Mouse (Mus musculus) limb, embryonic 15.5 days (tissue): ENCODE measurements around the gene Eif4a1. TPM values are rescaled to one million over a fixed set of nuclear protein-coding genes. Genes with fewer than 3 reads are reported as not detected.

Experiments
- ATAC-seq: fragments of 200-750 bp; cut with Nextera tagmentation; 2 replicates; pipeline ENCODE4 v1.8.0; 2017; ENCODE audit warnings: low read depth, moderate TSS enrichment; ENCODE audit not compliant: insufficient number of reproducible peaks, low FRiP score, low TSS enrichment
- H3K27ac ChIP-seq: fragments of 300-500 bp; sonication (generic); 2 replicates; pipeline ENCODE4 v1.5.1; 2015; ENCODE audit warnings: moderate library complexity, mild to moderate bottlenecking, inconsistent platforms
- H3K27me3 ChIP-seq: fragments of 300-500 bp; sonication (generic); 2 replicates; pipeline ENCODE4 v1.6.1; 2015; ENCODE audit warnings: inconsistent platforms
- H3K36me3 ChIP-seq: fragments of 300-500 bp; sonication (generic); 2 replicates; pipeline ENCODE4 v1.6.1; 2015; ENCODE audit warnings: inconsistent platforms
- H3K4me1 ChIP-seq: fragments of 300-500 bp; sonication (generic); 2 replicates; pipeline ENCODE4 v1.6.1; 2015; ENCODE audit warnings: inconsistent platforms
- H3K4me2 ChIP-seq: fragments of 300-500 bp; sonication (generic); 2 replicates; pipeline ENCODE4 v1.6.1; 2015; ENCODE audit warnings: mild to moderate bottlenecking, inconsistent platforms
- H3K4me3 ChIP-seq: fragments of 300-500 bp; sonication (generic); 2 replicates; pipeline ENCODE4 v1.5.1; 2015; ENCODE audit warnings: mild to moderate bottlenecking, inconsistent platforms
- H3K9ac ChIP-seq: fragments of 300-500 bp; sonication (generic); 2 replicates; pipeline ENCODE4 v1.6.1; 2015; ENCODE audit warnings: inconsistent platforms
- H3K9me3 ChIP-seq: fragments of 300-500 bp; sonication (generic); 2 replicates; pipeline ENCODE4 v1.6.1; 2016; ENCODE audit warnings: inconsistent platforms
- WGBS: fragments of 180-500 bp; shearing (Covaris S2); methylation state at CpG from one replicate; pipeline ENCODE4 v1.1.7; 2015; 5-methylcytosine and 5-hydroxymethylcytosine counted together
- polyA plus RNA-seq: library from polyadenylated mRNA; unstranded; fragments of >200 nt; fragmentation: Nextera tagmentation; extraction: Ambion mirVana; gene quantifications from 2 replicates; pipeline ENCODE4 v1.2.1, GENCODE M21; 2015

The Eif4a1 gene
- polyA plus RNA-seq: 443 and 469 TPM in 2 replicates

DNA sequence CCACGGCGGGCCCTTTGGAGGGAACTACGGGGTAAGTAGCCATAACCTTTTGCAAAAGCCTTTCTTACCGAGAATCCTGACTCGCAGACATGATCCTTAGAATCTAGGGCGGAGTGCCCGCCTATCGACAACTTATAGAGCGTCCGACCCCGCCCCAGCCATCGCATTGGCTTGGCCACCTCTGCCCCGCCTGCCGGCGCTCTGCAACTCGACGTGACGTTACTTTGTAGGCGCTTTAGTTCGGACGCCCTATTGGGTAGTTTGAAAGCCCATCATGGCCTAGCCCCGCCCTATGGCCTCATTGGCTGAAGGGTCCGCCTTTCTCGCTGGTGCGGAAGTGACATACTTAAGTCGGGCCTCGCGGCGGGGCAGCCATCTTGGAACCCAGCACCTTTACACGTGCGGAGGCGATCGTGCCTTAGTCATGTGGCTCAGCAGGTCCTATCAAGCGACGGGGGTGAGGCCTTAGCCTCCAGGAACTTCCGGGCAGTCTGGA is at the start of gene Eif4a1:
TSS of gene Eif4a1 (minus strand) at position 213 of the 496 bp plus-strand sequence.
- Histone ChIP-seq H3K36me3 (peaks cover 76% of the 10 kb centered on the region), H3K27me3 (no peaks in the 10 kb centered on the region), H3K4me1 (peaks cover 27% of the 10 kb centered on the region), H3K27ac (peak within 1 kb of the TSS; percentile 98), H3K9me3 (no peaks in the 10 kb centered on the region), H3K9ac (peak within 1 kb of the TSS; percentile 95), H3K4me2 (peak within 1 kb of the TSS; percentile 82), H3K4me3 (peak within 1 kb of the TSS; percentile 96)
- peak; percentile 98 for ATAC-seq
- under 1% methylated on average over 36 of the region's 36 CpGs for WGBS

DNA sequence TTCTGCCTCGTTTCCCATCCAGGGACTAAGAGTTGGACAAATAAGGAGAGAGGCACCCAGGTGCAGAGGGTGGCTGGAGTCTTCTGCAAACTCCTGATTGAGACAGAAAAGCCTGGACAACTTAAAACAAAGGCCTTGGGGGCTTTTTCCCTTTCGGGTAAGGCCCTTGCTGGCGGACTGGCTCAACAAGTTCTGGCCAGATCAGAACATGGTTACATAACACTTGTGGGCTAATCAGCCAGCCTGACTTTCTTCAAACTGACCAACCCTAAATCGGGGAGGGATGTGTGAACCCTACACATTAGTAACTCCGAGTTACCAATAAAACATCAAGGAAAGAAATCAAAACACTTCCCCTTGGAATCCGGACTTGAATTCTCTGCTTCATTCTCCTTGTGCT is 48.6 kb upstream of the Eif4a1 start:
- H3K27me3 ChIP-seq: no peaks in the 10 kb centered on the region

DNA sequence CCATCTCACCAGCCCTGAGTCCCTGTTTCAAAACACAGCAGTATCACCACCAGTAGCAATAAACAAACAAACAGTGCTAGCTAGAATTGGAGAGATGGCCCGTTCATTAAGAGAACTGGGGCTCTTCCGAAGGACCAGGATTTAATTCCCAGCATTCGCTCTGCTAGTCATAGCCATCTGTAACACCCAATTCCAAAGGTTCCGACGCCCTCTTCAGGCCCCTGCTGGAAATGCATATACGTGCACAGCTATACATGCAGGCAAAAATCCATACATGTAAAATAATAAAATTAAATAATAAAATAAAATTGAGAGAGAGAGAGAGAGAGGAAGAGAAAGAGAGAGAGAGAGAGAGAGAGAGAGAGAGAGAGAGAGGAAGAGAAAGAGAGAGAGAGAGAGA is 47.2 kb upstream of the Eif4a1 start:
- no peak overlapping the region for H3K27ac ChIP-seq
- no peaks in the 10 kb centered on the region for H3K9me3 ChIP-seq
- H3K27me3 ChIP-seq: no peaks in the 10 kb centered on the region
- WGBS: 65% methylated on average over 6 of the region's 6 CpGs
- H3K4me3 ChIP-seq: no peak overlapping the region
- no peak for ATAC-seq
- no peak overlapping the region for H3K9ac ChIP-seq
- H3K36me3 ChIP-seq: no peaks in the 10 kb centered on the region
- no peak overlapping the region for H3K4me2 ChIP-seq
- peaks cover 10% of the 10 kb centered on the region; the same call in 1 of the 2 replicates for H3K4me1 ChIP-seq

More for the DNA sequence above, 48.6 kb upstream of the Eif4a1 start:
- no peak for ATAC-seq
- H3K36me3 ChIP-seq: no peaks in the 10 kb centered on the region
- WGBS: 60% methylated on average over 6 of the region's 6 CpGs
- H3K9ac ChIP-seq: no peak overlapping the region
- peaks cover 4% of the 10 kb centered on the region; the same call in 1 of the 2 replicates for H3K4me1 ChIP-seq
- H3K27ac ChIP-seq: no peak overlapping the region
- H3K9me3 ChIP-seq: no peaks in the 10 kb centered on the region
- no peak overlapping the region for H3K4me2 ChIP-seq
- H3K4me3 ChIP-seq: no peak overlapping the region

DNA sequence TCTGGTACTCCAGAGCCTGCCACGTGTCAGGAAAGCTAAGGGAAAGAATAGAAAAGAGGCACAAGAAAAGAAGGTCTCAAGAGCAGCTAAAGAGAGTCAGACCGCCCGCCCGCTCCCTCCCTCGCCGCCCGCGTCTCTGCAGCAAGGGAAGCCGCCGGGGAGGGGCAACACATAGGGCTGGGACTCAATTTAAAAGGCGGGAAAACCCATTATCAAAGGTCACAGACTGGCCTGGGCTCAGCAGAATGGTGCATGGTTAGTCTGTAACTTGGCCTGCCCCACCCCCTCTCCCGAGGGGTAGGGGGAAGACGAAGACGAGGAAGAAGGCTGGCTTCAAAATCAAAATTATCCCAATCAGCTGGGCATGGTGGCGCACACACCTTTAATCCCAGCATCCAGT is 46.4 kb upstream of the Eif4a1 start:
- no peak overlapping the region for H3K4me2 ChIP-seq
- no peaks in the 10 kb centered on the region for H3K27me3 ChIP-seq
- no peaks in the 10 kb centered on the region for H3K9me3 ChIP-seq
- no peaks in the 10 kb centered on the region for H3K36me3 ChIP-seq
- H3K27ac ChIP-seq: no peak overlapping the region
- H3K4me1 ChIP-seq: peaks cover 10% of the 10 kb centered on the region; the same call in 1 of the 2 replicates
- H3K4me3 ChIP-seq: no peak overlapping the region
- WGBS: 34% methylated on average over 15 of the region's 15 CpGs
- no peak overlapping the region for H3K9ac ChIP-seq
- ATAC-seq: no peak

DNA sequence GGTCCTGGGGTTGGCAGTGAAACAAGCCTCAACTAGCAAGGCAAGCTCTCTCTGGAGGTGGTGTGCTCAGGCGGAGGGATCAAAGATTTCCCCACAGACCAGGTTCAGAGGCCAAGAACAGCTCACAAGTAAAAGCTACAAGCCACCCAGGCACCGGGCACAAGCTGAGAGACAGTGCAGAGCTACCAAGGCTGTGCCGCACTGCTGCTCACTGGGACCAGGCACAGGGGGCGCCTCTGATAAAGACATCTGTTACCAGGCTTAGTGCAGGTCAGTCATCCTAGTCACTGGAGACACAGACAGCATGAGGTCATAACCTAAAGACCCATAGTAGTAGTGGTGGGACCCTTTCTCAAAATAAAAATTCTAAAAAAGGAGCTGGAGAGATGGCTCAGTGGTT is 44.7 kb upstream of the Eif4a1 start:
- 64% methylated on average over 4 of the region's 4 CpGs for WGBS
- H3K9ac ChIP-seq: no peak overlapping the region
- H3K4me1 ChIP-seq: peaks cover 10% of the 10 kb centered on the region; the same call in 1 of the 2 replicates
- H3K4me3 ChIP-seq: no peak overlapping the region
- no peak for ATAC-seq
- H3K27ac ChIP-seq: no peak overlapping the region
- no peaks in the 10 kb centered on the region for H3K36me3 ChIP-seq
- H3K4me2 ChIP-seq: no peak overlapping the region
- H3K9me3 ChIP-seq: no peaks in the 10 kb centered on the region
- no peaks in the 10 kb centered on the region for H3K27me3 ChIP-seq

DNA sequence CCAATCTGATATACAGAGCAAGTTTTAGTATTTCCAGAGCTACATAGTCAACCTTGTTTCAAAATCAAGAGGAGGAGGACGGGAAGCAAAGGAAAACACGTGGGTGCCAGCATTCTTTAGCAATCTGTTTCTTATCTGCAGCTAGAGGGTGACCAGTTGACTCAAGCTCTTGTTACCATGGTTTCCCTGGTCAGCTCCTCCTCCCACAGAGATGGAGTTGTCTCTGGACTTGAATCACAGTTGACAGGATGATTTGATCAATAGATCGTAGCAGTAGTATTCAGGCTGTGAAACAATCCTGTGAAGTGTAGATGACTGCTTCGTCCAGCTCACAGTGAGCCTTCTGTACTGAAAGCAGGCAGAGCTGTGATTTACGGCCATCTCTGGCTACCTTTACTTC is 43.7 kb upstream of the Eif4a1 start:
- H3K9me3 ChIP-seq: no peaks in the 10 kb centered on the region
- ATAC-seq: no peak
- 11% methylated on average over 5 of the region's 5 CpGs for WGBS
- no peak overlapping the region for H3K9ac ChIP-seq
- no peaks in the 10 kb centered on the region for H3K36me3 ChIP-seq
- no peaks in the 10 kb centered on the region for H3K27me3 ChIP-seq
- no peak overlapping the region for H3K27ac ChIP-seq
- H3K4me3 ChIP-seq: no peak overlapping the region
- peaks cover 10% of the 10 kb centered on the region; the same call in 1 of the 2 replicates for H3K4me1 ChIP-seq
- H3K4me2 ChIP-seq: no peak overlapping the region

DNA sequence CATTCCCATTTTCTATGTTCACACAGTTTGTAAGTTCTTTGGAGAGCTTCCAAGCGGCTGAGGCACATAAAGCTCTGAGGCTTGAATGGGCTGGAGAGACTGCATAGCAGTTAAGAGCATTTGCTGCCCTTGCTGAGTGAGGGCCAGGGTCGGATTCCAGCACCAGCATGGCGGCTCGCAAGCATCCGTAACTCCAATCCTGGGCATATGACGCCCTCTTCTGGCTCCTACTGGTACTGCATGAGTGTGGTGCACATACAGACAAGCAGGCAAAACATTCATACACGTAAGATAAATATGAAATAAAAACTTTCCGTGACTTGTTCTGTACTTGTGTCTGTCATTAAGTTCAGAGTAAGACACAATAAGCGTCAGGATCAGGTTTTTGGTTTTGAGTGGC is 43.3 kb upstream of the Eif4a1 start:
- no peaks in the 10 kb centered on the region for H3K9me3 ChIP-seq
- no peak for ATAC-seq
- H3K4me1 ChIP-seq: peaks cover 10% of the 10 kb centered on the region; the same call in 1 of the 2 replicates
- no peak overlapping the region for H3K4me3 ChIP-seq
- H3K27ac ChIP-seq: no peak overlapping the region
- no peak overlapping the region for H3K4me2 ChIP-seq
- 55% methylated on average over 9 of the region's 9 CpGs for WGBS
- H3K27me3 ChIP-seq: no peaks in the 10 kb centered on the region
- no peak overlapping the region for H3K9ac ChIP-seq
- no peaks in the 10 kb centered on the region for H3K36me3 ChIP-seq

DNA sequence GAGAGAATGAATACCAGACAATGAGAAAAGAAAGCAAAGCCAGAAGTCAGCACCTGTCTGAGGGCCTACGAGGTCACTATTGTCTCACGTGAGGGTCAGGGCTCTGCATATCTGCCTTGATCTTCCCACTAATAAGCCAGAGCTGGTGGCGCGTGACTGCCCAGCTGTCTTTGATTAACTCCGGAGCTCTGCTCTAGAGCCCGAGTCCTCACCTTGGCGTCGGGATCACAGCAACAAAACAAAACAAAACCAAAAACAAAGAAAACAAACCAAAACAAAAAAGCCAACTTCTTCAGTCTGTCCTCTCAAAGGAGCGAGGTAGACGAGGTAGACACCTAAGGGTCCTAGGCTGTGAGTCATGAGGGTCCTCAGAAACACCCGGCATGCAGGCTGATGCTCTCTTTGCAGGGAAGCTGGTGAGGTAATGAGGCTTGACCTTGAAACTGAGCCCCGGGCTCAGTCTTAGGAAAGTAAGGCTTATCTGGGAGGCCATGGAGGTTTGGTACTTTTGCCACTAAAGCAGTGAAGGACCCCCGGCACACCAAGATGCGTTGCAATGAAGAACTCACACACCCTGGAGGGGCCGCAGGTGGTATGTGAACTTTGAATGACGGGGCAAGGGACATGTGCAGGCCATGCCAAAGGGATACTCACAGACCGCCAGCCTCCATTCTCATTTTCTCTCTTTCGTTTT is 42.6 kb upstream of the Eif4a1 start:
- Histone ChIP-seq H3K9me3 (no peaks in the 10 kb centered on the region), H3K36me3 (no peaks in the 10 kb centered on the region), H3K27me3 (no peaks in the 10 kb centered on the region), H3K4me2 (no peak overlapping the region), H3K9ac (no peak overlapping the region), H3K4me1 (peaks cover 10% of the 10 kb centered on the region; the same call in 1 of the 2 replicates), H3K27ac (no peak overlapping the region), H3K4me3 (no peak overlapping the region)
- ATAC-seq: no peak
- whole genome bisulfite sequencing: 46% methylated on average over 18 of the region's 18 CpGs

DNA sequence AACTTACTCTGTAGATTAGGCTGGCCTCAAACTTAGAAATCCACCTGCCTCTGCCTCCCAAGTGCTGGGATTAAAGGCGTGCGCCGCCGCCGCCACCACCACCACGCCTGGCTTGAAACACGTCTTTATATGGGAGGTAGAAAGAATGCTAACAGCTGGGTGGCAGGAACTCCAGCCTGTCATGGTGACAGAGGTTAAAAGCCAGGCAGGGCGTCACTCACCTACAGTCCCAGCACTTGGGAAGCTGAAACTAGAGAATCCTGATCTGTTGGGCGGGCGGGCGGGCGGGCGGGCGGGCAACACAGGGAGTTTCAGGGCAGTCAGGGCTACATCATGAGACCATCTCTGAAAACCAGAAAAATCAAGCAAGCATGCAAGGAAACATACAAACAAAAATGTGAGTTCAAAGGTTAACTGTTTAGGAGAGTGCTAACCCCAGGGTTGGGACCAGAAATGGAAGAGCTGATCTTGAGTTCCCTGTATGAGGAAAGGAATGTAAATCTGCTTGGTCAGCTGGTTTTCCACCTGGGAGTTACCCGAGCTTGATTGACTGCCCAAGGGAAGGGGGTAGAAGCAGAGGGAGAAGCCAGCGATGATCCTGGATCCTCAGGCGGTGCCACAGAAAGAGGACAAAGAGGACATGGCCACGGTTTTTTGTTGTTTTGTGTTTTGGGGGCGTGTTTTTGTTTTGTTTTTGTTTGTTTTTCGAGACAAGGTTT is 40.9 kb upstream of the Eif4a1 start:
- no peaks in the 10 kb centered on the region for H3K9me3 ChIP-seq
- no peak for ATAC-seq
- H3K36me3 ChIP-seq: no peaks in the 10 kb centered on the region
- no peak overlapping the region for H3K9ac ChIP-seq
- H3K27me3 ChIP-seq: no peaks in the 10 kb centered on the region
- no peak overlapping the region for H3K27ac ChIP-seq
- WGBS: 70% methylated on average over 20 of the region's 20 CpGs
- no peak overlapping the region for H3K4me2 ChIP-seq
- H3K4me1 ChIP-seq: peaks cover 9% of the 10 kb centered on the region
- no peak overlapping the region for H3K4me3 ChIP-seq

DNA sequence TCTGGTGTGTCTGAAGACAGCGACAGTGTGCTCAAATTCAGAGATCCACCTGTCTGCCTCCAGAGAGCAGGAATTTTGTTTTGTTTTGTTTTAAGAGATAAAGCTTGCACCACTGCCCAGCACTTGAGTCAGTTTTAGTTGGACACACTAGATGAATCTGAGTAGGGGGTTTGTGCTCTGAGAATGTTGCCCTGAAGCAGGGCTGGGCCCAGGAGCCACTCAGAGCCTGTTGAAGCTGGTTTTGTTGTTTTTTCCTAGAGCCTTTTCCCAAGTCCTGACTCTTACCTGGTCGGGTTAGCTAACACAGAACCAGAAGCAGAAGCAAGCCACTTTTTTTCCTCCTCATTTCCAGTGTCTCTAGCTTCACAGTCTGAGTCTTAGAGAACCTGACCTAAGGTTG is 38.9 kb upstream of the Eif4a1 start:
- no peaks in the 10 kb centered on the region for H3K27me3 ChIP-seq
- WGBS: 73% methylated on average over 2 of the region's 2 CpGs
- no peak overlapping the region for H3K9ac ChIP-seq
- no peaks in the 10 kb centered on the region for H3K36me3 ChIP-seq
- H3K9me3 ChIP-seq: no peaks in the 10 kb centered on the region
- no peak overlapping the region for H3K27ac ChIP-seq
- no peak for ATAC-seq
- H3K4me1 ChIP-seq: peaks cover 9% of the 10 kb centered on the region
- H3K4me2 ChIP-seq: no peak overlapping the region
- no peak overlapping the region for H3K4me3 ChIP-seq

DNA sequence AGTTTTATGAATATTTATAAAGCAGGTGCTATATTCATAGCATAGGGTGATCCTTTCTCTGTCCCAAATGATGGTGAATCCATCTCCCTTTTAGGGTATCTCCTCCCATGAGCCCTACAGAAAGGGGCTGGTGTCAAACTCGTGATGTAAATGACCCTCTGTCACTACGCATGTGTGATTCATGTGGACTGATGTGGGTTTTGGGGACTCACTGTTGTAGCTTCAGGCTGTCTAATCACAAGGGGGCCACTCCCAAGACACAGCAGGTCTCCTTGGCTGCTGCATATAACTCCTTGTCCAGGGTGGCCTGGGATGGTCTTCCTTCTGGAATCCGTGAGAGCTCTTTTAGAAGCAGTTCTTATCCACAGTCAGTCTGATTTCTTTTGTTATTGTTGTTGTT is 38.2 kb upstream of the Eif4a1 start:
- H3K9me3 ChIP-seq: no peaks in the 10 kb centered on the region
- no peaks in the 10 kb centered on the region for H3K27me3 ChIP-seq
- H3K4me2 ChIP-seq: no peak overlapping the region
- H3K27ac ChIP-seq: no peak overlapping the region
- peaks cover 9% of the 10 kb centered on the region for H3K4me1 ChIP-seq
- no peaks in the 10 kb centered on the region for H3K36me3 ChIP-seq
- WGBS: 65% methylated on average over 3 of the region's 3 CpGs
- ATAC-seq: no peak
- H3K9ac ChIP-seq: no peak overlapping the region
- no peak overlapping the region for H3K4me3 ChIP-seq
